In the genomic region with DNA sequence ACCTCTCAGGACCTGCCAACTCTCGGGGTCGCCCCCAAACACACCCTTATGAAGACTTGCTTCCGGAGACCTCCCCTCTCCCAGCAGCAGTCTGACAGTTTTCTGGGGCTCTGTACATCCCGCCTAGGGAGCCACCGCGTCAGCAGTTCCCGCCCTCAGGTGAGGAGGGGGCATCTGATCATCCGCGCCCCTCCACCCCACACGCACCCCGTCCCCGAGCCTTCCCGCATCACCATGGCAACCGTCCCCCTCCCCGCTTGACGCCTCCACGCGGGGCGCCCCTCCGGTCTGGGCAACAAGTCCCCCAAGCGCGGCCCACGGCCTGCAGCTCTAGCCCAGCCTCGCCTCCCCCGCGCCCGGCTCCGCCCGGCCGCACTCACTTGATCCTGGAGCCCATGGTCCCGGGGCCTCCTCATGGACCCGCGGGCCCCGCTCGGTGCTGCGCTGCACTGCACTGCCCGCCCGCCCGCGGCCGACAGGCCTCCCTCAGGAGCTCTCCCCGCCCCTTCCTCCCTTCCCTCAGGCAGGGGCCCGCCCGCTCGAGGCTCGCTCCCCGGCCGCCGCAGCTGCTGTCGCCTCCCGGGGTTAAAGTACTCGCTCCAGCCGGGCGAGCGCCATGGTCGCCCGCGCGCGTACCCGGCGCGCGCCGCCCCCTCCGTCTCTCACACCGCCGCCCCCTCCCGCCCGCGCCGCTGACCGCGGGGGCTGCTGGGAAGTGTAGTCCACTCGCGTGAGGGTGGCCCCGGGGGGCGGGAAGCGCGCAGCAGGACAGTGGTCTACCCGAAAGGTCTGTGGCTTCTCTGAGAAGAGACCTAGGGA, we compare ENCODE assay signal across 8 mouse cellular contexts. TPM values are rescaled to one million over a fixed set of nuclear protein-coding genes. Genes with fewer than 3 reads are reported as not detected.
DNase-seq lines count a peak whose midpoint lies in the region; ATAC-seq lines count a peak whose summit lies in the region.

A gene (minus strand): TSS at position 658 of the 819 bp plus-strand sequence.

- peak within 1 kb of the TSS; percentile 80 for H3K4me2 ChIP-seq in hindbrain, embryonic 12.5 days (replicated peaks)

- WGBS in hindbrain, embryonic 12.5 days: 1% methylated on average over 69 of the region's 81 CpGs

- H3K4me1 ChIP-seq in hindbrain, embryonic 12.5 days: peaks cover 11% of the 10 kb centered on the region

- peak; percentile 96 for ATAC-seq in hindbrain, embryonic 12.5 days (ENCODE audit: low FRiP score)

- peak within 1 kb of the TSS; percentile 92 for H3K27ac ChIP-seq in hindbrain, embryonic 12.5 days

- no peaks in the 10 kb centered on the region for H3K27me3 ChIP-seq in hindbrain, embryonic 12.5 days

- peak within 1 kb of the TSS; percentile 80 for H3K9ac ChIP-seq in hindbrain, embryonic 12.5 days

- DNase-seq in Muller cell, postnatal 12 days (ENCODE audit: inconsistent ontology term): peak; percentile 95
- peak; percentile 86 for DNase-seq in cerebellum, adult 9-11 months
- peak; percentile 73 to 82 for DNase-seq in frontal cortex, postnatal 10 days (ENCODE audit: low spot score in 2 of 2)
- peak; percentile 75 to 83 for DNase-seq in layer of hippocampus, postnatal 14 days (ENCODE audit: low spot score in 2 of 2)
- peak; percentile 86 for DNase-seq in lung, postnatal 14 days
- DNase-seq in retina, adult 2 months (ENCODE audit: low read depth, low spot score): peak; percentile 64
- DNase-seq in thymus, postnatal 36 days: peak; percentile 91 to 95

- H3K36me3 ChIP-seq in hindbrain, embryonic 12.5 days: no peaks in the 10 kb centered on the region

- no peaks in the 10 kb centered on the region for H3K9me3 ChIP-seq in hindbrain, embryonic 12.5 days (replicated peaks)

- H3K4me3 ChIP-seq in hindbrain, embryonic 12.5 days: peak within 1 kb of the TSS; percentile 83

RNA-seq across cellular contexts. Expression of the gene that starts here (rescaled TPM):
- 16.4 and 17.9 TPM in 2 replicates for polyA plus RNA-seq in hindbrain, embryonic 12.5 days (2016; fragmentation: Nextera tagmentation; extraction: Ambion mirVana)
- 10 to 100 TPM; 73.9 to 74.1 TPM for total RNA-seq in layer of hippocampus, postnatal 14 days (2021)

Comparison
In these comparisons a context has a peak if more than half of its experiments do, and no peak if none do; other contexts are left out.
1. Peak in every context shown above with its lines: DNase-seq, ATAC-seq, H3K4me3 ChIP-seq and H3K27ac ChIP-seq.